Mouse (Mus musculus) C2C12 (cell line): Measurements from ENCODE around the gene Ivns1abp.

Experiments
- CEBPB ChIP-seq: IDR thresholded peaks from one replicate; pipeline ENCODE4 v1.6.1; 2011; ENCODE audit warnings: low read depth, mild to moderate bottlenecking, control low read depth, moderate library complexity
- CTCF ChIP-seq: IDR thresholded peaks from one replicate; pipeline ENCODE4 v1.5.1; 2011; ENCODE audit not compliant: control insufficient read depth, insufficient read depth, insufficient read length
- MAX ChIP-seq: IDR thresholded peaks from one replicate; pipeline ENCODE4 v1.6.1; 2011; ENCODE audit warnings: mild to moderate bottlenecking, control low read depth
- MYOG ChIP-seq: IDR thresholded peaks from one replicate; pipeline ENCODE4 v1.6.1; 2011; ENCODE audit not compliant: control insufficient read depth, insufficient read length; ENCODE audit errors: extremely low read depth
- USF1 ChIP-seq: IDR thresholded peaks from one replicate; pipeline ENCODE4 v1.6.1; 2011; ENCODE audit warnings: low read depth, mild to moderate bottlenecking, control low read depth, moderate library complexity

GRCm38 (mm10) chr1:151346681-151347127 lies 2.4 kb downstream of the Ivns1abp start:
- TF ChIP-seq USF1, result no peak
- TF ChIP-seq CTCF, result no peak
- no peak for TF ChIP-seq MYOG
- TF ChIP-seq CEBPB, result no peak
- TF ChIP-seq MAX, result no peak
